Mouse (Mus musculus) spleen, adult 18-20 months (tissue): ENCODE data around the gene Alpi.

ENCODE experiments used
- DNase-seq, 2 experiments: peaks; one replicate each; pipeline ENCODE4 v3.0.0; 2022; ENCODE audit warnings: mixed read lengths in 2 of 2

Gene Alpi

DNA sequence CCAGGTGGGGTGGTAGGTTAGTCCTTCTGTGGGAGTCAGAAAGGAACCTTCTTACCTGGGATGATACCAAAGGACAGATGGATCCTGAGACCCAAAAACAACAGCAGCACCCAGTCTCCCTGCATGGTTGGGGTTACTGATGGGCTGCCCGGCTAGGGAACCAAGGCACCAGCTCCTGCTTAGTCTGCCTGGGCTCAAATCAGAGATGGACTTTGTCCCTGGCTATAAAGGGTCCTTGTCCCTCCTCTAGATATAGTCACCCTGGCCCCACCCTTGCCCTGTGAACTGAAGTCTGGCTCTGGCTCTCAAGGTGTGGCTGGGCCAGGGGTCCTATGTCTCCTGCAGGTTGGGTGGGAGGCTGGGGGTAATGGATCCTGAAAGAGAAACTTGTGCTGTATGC is at the start of gene Alpi:
Gene Alpi (minus strand): TSS at position 196 of the 400 bp plus-strand sequence.
- no peak for DNase-seq

DNA sequence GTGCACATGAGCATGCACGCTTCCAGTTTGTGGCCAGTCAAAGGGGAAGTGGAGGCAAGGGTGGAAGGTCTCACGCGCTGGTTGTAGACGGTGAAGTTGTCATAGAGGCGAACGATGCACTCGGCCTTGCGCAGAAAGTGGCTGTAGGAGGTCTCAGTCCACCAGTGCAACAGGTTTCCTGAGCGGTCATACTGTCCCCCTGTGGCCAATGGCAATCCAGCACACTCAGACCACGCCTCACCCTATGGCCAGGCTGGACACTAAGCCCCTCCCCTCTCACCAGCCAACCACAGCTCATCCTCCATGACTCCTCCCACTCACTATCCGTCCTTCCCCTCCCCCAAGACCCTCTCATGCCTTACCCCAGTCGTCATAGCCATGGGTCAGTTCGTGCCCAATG is 48.0 kb upstream of the Alpi start:
- no peak for DNase-seq

- no peak for DNase-seq
These were observed 41.7 kb upstream of the Alpi start for GRCm38 (mm10) chr1:87143141-87143540.

- no peak for DNase-seq
These were observed 41.0 kb upstream of the Alpi start for GRCm38 (mm10) chr1:87142456-87142855.

- no peak for DNase-seq
These were observed 40.1 kb upstream of the Alpi start for GRCm38 (mm10) chr1:87141550-87141949.

DNA sequence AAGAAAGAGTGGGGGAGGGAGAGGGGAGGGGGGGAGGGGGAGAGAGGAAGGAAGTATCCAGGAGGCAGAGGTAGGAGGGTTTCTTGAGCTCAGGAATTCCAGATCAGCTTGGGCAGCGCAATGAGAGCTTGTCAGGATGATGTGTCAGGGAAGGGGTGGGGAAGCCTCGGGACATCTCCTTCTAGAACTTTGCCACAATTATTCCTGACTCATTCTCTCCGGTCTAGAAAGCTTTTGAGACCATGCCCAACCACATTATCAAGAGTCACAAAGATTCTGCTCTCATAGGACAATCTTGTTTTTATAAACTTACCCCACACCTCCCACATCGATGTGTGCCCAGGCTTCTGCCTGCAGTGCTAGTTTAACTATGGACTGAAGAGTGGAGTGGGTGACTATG is 30.4 kb upstream of the Alpi start:
- no peak for DNase-seq

DNA sequence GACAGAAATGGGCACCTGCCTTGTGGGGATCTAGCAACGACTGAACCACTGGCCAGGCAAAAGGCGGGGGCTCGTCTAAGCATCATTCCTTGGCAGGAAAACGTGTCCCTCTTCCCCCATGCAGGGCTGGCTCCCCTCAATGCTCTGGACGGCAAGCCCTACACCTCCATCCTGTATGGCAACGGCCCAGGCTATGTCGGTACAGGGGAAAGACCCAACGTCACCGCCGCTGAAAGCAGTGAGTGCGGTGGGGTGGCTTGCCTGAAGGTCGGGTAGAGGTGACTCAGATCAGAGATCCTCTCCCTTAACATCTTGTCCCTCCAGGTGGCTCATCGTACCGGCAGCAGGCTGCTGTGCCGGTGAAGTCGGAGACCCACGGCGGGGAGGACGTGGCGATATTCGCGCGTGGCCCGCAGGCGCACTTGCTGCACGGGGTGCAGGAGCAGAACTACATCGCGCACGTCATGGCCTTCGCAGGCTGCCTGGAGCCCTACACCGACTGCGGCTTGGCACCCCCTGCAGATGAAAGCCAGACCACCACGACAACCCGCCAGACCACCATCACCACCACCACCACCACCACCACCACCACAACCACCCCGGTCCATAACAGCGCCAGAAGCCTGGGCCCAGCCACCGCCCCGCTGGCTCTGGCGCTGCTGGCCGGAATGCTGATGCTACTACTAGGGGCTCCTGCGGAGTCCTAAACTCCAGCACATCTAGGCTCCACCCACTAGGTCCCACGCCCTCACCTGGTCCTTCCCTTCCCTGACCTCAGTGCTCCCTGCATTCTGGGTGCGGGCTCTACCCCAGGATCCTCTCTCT is 26.0 kb upstream of the Alpi start:
- no peak for DNase-seq

DNA sequence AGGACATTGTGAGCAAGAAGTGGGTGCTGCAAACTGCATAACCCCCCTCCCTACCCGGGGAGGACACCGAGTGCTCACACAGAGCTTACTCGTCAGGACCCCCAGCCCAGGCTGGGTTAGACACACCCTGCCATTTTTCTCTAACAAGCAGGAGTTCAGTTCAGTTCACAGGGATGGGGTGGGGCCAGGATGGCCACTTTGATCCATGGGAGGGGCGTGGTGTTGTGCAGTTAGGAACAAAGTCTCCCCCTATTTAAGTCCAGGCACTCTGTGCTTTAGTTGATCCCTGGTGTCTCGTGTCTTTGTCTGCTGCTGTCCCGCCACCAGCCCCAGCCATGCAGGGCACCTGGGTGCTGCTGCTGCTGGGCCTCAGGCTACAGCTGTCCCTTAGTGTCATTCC is 23.3 kb upstream of the Alpi start, which contains the start of gene Akp3:
Gene Akp3 (plus strand): TSS at position 301 of the 400 bp plus-strand sequence.
- no peak for DNase-seq

GRCm38 (mm10) chr1:87114784-87115183 is 13.4 kb upstream of the Alpi start:
- no peak for DNase-seq

GRCm38 (mm10) chr1:87111719-87112354 is 10.4 kb upstream of the Alpi start:
- peak in 1 of 2 experiments; percentile 21 for DNase-seq

- no peak for DNase-seq
These were observed 7.2 kb upstream of the Alpi start for GRCm38 (mm10) chr1:87108564-87108963.

- no peak for DNase-seq
These were observed 5.1 kb upstream of the Alpi start for GRCm38 (mm10) chr1:87106536-87106935.

DNA sequence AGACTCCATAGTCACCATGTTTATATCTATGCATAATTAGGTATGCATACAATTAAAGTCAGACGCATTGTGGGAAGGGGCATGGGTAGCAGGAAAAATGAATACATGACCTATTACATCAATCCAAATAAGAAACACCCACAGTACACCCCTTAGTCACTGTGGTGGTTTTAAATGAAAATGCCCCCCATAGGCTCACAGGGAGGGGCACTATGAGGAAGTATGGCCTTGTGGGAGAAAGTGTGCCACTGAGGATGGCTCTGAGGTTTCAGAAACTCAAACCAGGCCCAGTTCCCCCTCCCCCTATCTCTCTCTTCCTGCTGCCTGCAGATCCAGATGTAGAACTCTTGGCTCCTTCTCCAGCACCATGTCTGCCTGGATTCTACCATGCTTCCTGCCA is 2.5 kb upstream of the Alpi start:
- no peak for DNase-seq

DNA sequence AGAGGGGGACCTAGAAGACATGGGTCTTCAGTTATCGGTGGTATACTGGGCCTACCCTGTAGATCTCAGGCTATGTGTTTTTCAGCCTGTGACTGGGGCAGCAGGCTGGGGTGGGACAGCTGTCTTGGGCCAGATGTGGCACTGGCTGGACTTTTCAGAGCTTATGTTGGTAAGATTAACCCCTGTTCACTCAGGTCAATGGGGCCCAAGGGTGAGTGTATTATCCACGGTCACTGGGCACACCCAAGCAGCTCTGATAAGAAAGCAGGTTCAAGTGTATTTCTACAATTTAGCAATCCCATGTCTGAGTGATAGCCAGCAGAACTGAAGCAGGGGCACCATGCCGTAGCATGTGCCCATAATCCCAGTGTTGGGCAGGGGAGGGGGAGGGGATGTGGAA is 708 bp upstream of the Alpi start:
- no peak for DNase-seq

DNA sequence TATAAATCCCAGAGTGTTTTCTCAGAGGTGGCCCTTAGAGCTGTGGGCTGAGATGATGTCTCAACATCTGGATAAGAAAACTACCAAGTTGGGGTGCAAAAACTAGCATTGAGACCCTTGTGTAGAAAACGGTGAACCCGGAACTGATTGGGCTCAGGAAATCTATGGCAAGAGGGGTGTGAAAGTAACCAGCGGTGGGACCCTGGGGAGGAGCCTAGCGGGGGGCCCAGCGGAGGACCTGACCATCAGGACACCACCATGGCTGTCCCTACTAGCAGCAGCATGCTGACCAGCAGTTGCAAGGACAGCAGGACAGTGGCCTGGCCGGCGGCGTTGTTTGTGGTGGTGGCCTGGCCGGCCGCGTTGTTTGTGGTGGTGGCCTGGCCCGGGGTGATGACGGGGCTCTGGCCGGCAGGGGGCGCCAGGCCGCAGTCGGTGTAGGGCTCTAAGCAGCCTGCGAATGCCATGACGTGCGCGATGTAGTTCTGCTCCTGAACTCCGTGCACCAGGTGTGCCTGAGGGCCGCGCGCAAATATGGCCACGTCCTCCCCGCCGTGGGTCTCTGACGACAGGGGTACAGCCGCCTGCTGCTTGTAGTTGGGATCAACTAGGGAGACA is 2.9 kb downstream of the Alpi start:
- DNase-seq: peak in 1 of 2 experiments; percentile 45

GRCm38 (mm10) chr1:87095642-87096041 is 5.8 kb downstream of the Alpi start:
- no peak for DNase-seq

DNA sequence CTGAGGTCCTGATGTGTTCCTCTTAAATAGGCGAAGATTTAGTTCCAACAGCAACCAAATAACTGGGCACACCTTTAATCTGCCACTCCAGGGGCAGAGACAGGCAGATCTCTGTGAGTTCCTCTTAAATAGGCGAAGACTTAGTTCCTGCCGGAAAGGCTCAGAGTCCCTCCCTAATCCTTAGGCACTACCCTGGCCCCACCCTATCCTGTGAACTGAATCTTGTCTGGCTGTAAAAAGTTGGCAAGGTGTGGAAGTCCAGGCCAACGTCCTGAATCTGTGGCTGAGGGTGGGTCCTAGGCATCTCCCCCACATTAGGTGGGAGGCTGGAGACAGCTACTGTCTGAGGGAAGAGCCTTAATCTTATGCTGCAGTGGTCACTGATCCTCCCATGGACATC is 11.6 kb downstream of the Alpi start, which contains the start of gene Alppl2:
Gene Alppl2 (minus strand): TSS at position 101 of the 400 bp plus-strand sequence.
- no peak for DNase-seq

DNA sequence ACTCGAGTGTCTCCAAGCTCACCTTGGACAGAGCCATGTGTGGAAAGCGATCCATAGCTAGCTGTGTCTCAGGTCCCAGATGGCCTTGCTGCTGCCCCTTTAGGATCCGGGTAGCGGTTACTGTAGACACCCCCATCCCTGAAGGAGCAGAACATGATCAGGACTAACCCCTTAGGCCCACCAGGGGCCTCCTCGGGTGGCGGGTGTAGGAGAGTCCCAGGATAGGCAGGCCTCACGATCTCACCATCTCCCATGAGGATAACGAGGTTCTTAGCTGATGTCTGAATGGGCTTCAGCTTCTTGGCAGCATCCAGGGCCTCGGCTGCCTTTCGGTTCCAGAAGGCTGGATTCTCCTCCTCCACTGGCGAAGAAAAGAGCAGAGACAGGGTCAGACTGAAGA is 12.2 kb downstream of the Alpi start:
- no peak for DNase-seq

- DNase-seq: no peak
These were observed 14.4 kb downstream of the Alpi start for GRCm38 (mm10) chr1:87086964-87087363.

GRCm38 (mm10) chr1:87086196-87086595 is 15.2 kb downstream of the Alpi start:
- no peak for DNase-seq

DNA sequence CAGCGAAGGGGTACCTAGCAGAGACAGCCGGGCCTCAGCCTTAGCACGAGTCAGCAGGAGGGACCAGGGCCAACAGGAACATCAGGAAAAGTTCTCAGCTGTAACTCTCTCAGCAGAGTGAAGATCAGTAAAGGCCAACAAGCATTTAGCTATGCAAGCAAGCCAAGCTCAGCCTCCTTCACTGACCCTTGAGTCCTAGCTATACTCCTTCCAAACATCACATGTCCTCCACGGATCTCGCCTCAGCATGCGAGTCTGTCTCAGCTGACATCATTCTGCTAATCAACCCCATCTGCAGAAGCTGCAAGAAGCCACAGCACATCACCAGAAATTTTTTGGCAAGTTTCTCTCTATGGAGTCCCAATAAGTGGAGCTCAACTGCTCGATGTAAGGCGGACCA is 27.6 kb downstream of the Alpi start:
- DNase-seq: no peak

- peak in 1 of 2 experiments; percentile 38 for DNase-seq
These were observed 30.7 kb downstream of the Alpi start for GRCm38 (mm10) chr1:87070720-87071119.

DNA sequence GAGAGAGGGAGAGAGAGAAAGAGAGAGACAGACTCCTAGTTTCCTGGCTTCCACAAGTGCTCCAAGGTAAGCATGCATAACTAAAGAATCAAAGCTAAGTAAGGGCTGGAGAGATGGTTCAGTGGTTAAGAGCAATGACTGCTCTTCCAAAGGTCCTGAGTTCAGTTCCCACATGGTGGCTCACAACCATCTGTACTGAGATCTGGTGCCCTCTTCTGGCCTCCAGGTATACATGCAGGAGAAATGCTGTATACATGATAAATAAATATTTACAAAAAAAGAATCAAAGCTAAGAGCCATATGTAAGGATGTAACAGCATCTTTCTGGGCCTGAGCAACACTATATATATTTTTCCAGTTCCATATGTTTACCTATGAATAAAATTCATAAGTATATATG is 40.5 kb downstream of the Alpi start:
- DNase-seq: no peak
